Mouse (Mus musculus): Measurements from ENCODE around the gene Dmap1. TPM values are rescaled to one million over a fixed set of nuclear protein-coding genes. Genes with fewer than 3 reads are reported as not detected.

Dmap1 gene
- polyA plus RNA-seq, 1 experiment from 2014 or later: 44.0 TPM

GRCm38 (mm10) chr4:117655500-117655863 lies 26.6 kb downstream of the Dmap1 start:
- 24% methylated on average over 5 of the region's 5 CpGs for WGBS
- Histone ChIP-seq H3K27ac (ENCODE audit: poor library complexity, severe bottlenecking) (no peak overlapping the region), H3K9ac (no peak overlapping the region), H3K4me2 (no peak overlapping the region), H3K4me1 (replicated peaks) (peaks cover 43% of the 10 kb centered on the region), H3K4me3 (no peak overlapping the region), H3K9me3 (replicated peaks) (no peaks in the 10 kb centered on the region), H3K36me3 (peaks cover 10% of the 10 kb centered on the region; the same call in 1 of the 2 replicates), H3K27me3 (replicated peaks) (no peaks in the 10 kb centered on the region)
- no peak for ATAC-seq (ENCODE audit: insufficient number of reproducible peaks, low FRiP score)

GRCm38 (mm10) chr4:117654703-117655499 lies 27.2 kb downstream of the Dmap1 start:
- H3K27ac ChIP-seq (ENCODE audit: poor library complexity, severe bottlenecking): no peak overlapping the region
- H3K36me3 ChIP-seq: peaks cover 13% of the 10 kb centered on the region; the same call in 1 of the 2 replicates
- no peaks in the 10 kb centered on the region for H3K27me3 ChIP-seq (replicated peaks)
- no peaks in the 10 kb centered on the region for H3K9me3 ChIP-seq (replicated peaks)
- H3K4me2 ChIP-seq: no peak overlapping the region
- no peak overlapping the region for H3K9ac ChIP-seq
- peaks cover 43% of the 10 kb centered on the region for H3K4me1 ChIP-seq (replicated peaks)
- 40% methylated on average over 9 of the region's 9 CpGs for WGBS
- H3K4me3 ChIP-seq: no peak overlapping the region
- ATAC-seq (ENCODE audit: insufficient number of reproducible peaks, low FRiP score): no peak

- Histone ChIP-seq H3K4me2 (no peak overlapping the region), H3K9ac (no peak overlapping the region), H3K9me3 (replicated peaks) (no peaks in the 10 kb centered on the region), H3K27ac (ENCODE audit: poor library complexity, severe bottlenecking) (no peak overlapping the region), H3K36me3 (peaks cover 17% of the 10 kb centered on the region; the same call in 1 of the 2 replicates), H3K4me3 (no peak overlapping the region), H3K4me1 (replicated peaks) (peaks cover 44% of the 10 kb centered on the region), H3K27me3 (replicated peaks) (no peaks in the 10 kb centered on the region)
- ATAC-seq (ENCODE audit: insufficient number of reproducible peaks, low FRiP score): no peak
- WGBS: 31% methylated on average over 10 of the region's 10 CpGs
Measured at GRCm38 (mm10) chr4:117654016-117654702, 27.9 kb downstream of the Dmap1 start.

GRCm38 (mm10) chr4:117652727-117653126 lies 29.3 kb downstream of the Dmap1 start:
- H3K9me3 ChIP-seq (replicated peaks): no peaks in the 10 kb centered on the region
- WGBS: 43% methylated on average over 5 of the region's 5 CpGs
- ATAC-seq (ENCODE audit: insufficient number of reproducible peaks, low FRiP score): no peak
- H3K27ac ChIP-seq (ENCODE audit: poor library complexity, severe bottlenecking): no peak overlapping the region
- no peaks in the 10 kb centered on the region for H3K27me3 ChIP-seq (replicated peaks)
- peaks cover 41% of the 10 kb centered on the region for H3K4me1 ChIP-seq (replicated peaks)
- H3K4me3 ChIP-seq: no peak overlapping the region
- H3K4me2 ChIP-seq: no peak overlapping the region
- H3K36me3 ChIP-seq: peaks cover 12% of the 10 kb centered on the region; the same call in 1 of the 2 replicates
- H3K9ac ChIP-seq: no peak overlapping the region

GRCm38 (mm10) chr4:117651626-117652101 lies 30.4 kb downstream of the Dmap1 start:
- H3K4me1 ChIP-seq (replicated peaks): peaks cover 50% of the 10 kb centered on the region
- 57% methylated on average over 8 of the region's 8 CpGs for WGBS
- H3K9me3 ChIP-seq (replicated peaks): no peaks in the 10 kb centered on the region

GRCm38 (mm10) chr4:117646926-117647755 lies 34.9 kb downstream of the Dmap1 start:
- no peak overlapping the region for H3K4me2 ChIP-seq
- 54% methylated on average over 23 of the region's 23 CpGs for WGBS
- H3K27me3 ChIP-seq (replicated peaks): no peaks in the 10 kb centered on the region
- no peaks in the 10 kb centered on the region for H3K9me3 ChIP-seq (replicated peaks)
- no peak for ATAC-seq (ENCODE audit: insufficient number of reproducible peaks, low FRiP score)
- H3K4me3 ChIP-seq: no peak overlapping the region
- peaks cover 15% of the 10 kb centered on the region for H3K36me3 ChIP-seq
- peaks cover 48% of the 10 kb centered on the region for H3K4me1 ChIP-seq (replicated peaks)
- no peak overlapping the region for H3K27ac ChIP-seq (ENCODE audit: poor library complexity, severe bottlenecking)
- H3K9ac ChIP-seq: peak overlapping the region; percentile 2; the same call in 1 of the 2 replicates

More at GRCm38 (mm10) chr4:117651626-117652101, 30.4 kb downstream of the Dmap1 start:
- Histone ChIP-seq H3K4me3 (no peak overlapping the region), H3K27me3 (replicated peaks) (no peaks in the 10 kb centered on the region), H3K4me2 (no peak overlapping the region), H3K9ac (no peak overlapping the region), H3K27ac (ENCODE audit: poor library complexity, severe bottlenecking) (no peak overlapping the region), H3K36me3 (peaks cover 12% of the 10 kb centered on the region; the same call in 1 of the 2 replicates)
- ATAC-seq (ENCODE audit: insufficient number of reproducible peaks, low FRiP score): no peak

GRCm38 (mm10) chr4:117646496-117646895 lies 35.6 kb downstream of the Dmap1 start:
- Histone ChIP-seq H3K4me3 (no peak overlapping the region), H3K27me3 (replicated peaks) (no peaks in the 10 kb centered on the region), H3K9ac (0 out of 2 replicates have a peak overlapping the region, but pooled peaks have one; percentile 2), H3K36me3 (peaks cover 19% of the 10 kb centered on the region), H3K9me3 (replicated peaks) (no peaks in the 10 kb centered on the region), H3K27ac (ENCODE audit: poor library complexity, severe bottlenecking) (no peak overlapping the region), H3K4me2 (no peak overlapping the region), H3K4me1 (replicated peaks) (peaks cover 43% of the 10 kb centered on the region)
- WGBS: 52% methylated on average over 8 of the region's 8 CpGs
- no peak for ATAC-seq (ENCODE audit: insufficient number of reproducible peaks, low FRiP score)

- H3K4me3 ChIP-seq: no peak overlapping the region
- H3K4me1 ChIP-seq (replicated peaks): peaks cover 40% of the 10 kb centered on the region
- no peak overlapping the region for H3K27ac ChIP-seq (ENCODE audit: poor library complexity, severe bottlenecking)
- no peaks in the 10 kb centered on the region for H3K27me3 ChIP-seq (replicated peaks)
- H3K36me3 ChIP-seq: peaks cover 25% of the 10 kb centered on the region
- WGBS: 74% methylated on average over 2 of the region's 2 CpGs
- no peaks in the 10 kb centered on the region for H3K9me3 ChIP-seq (replicated peaks)
- H3K4me2 ChIP-seq: no peak overlapping the region
- no peak overlapping the region for H3K9ac ChIP-seq
- ATAC-seq (ENCODE audit: insufficient number of reproducible peaks, low FRiP score): no peak
Measured at GRCm38 (mm10) chr4:117645859-117646258, 36.2 kb downstream of the Dmap1 start.

- no peak overlapping the region for H3K27ac ChIP-seq (ENCODE audit: poor library complexity, severe bottlenecking)
- H3K9me3 ChIP-seq (replicated peaks): no peaks in the 10 kb centered on the region
- no peaks in the 10 kb centered on the region for H3K27me3 ChIP-seq (replicated peaks)
- H3K9ac ChIP-seq: no peak overlapping the region
- 59% methylated on average over 22 of the region's 22 CpGs for WGBS
- H3K36me3 ChIP-seq: peaks cover 30% of the 10 kb centered on the region
- ATAC-seq (ENCODE audit: insufficient number of reproducible peaks, low FRiP score): no peak
- H3K4me3 ChIP-seq: no peak overlapping the region
- peaks cover 40% of the 10 kb centered on the region for H3K4me1 ChIP-seq (replicated peaks)
- H3K4me2 ChIP-seq: 0 out of 2 replicates have a peak overlapping the region, but pooled peaks have one; percentile 4
Measured at GRCm38 (mm10) chr4:117645031-117645435, 37.0 kb downstream of the Dmap1 start.

- ATAC-seq (ENCODE audit: insufficient number of reproducible peaks, low FRiP score): no peak
- H3K4me3 ChIP-seq: no peak overlapping the region
- WGBS: 79% methylated on average over 1 of the region's 1 CpGs
- H3K4me1 ChIP-seq (replicated peaks): peaks cover 36% of the 10 kb centered on the region
- H3K9ac ChIP-seq: no peak overlapping the region
- H3K36me3 ChIP-seq: peaks cover 25% of the 10 kb centered on the region; the same call in 1 of the 2 replicates
- no peak overlapping the region for H3K27ac ChIP-seq (ENCODE audit: poor library complexity, severe bottlenecking)
- H3K9me3 ChIP-seq (replicated peaks): no peaks in the 10 kb centered on the region
- H3K4me2 ChIP-seq: no peak overlapping the region
- H3K27me3 ChIP-seq (replicated peaks): no peaks in the 10 kb centered on the region
Measured at GRCm38 (mm10) chr4:117641804-117642203, 40.3 kb downstream of the Dmap1 start.

Data from heart, embryonic 12.5 days (tissue).